Mouse (Mus musculus) stomach, postnatal 0 days (tissue): Measurements from ENCODE around the gene Klhl35. TPM values are rescaled to one million over a fixed set of nuclear protein-coding genes. Genes with fewer than 3 reads are reported as not detected.

Source experiments
- ATAC-seq: fragments of 200-750 bp; cut with Nextera tagmentation; 2 replicates; pipeline ENCODE4 v1.8.0; 2017; ENCODE audit not compliant: low FRiP score, low TSS enrichment
- DNase-seq: peaks from one replicate; pipeline ENCODE4 v3.0.0-alpha.2; 2016; ENCODE audit warnings: low spot score
- H3K27ac ChIP-seq: fragments of 300-500 bp; sonication (generic); replicated peaks from 2 replicates; pipeline ENCODE4 v1.5.1; 2014; ENCODE audit warnings: mild to moderate bottlenecking, control low read depth
- H3K27me3 ChIP-seq: fragments of 300-500 bp; sonication (generic); 2 replicates; pipeline ENCODE4 v1.6.1; 2014; ENCODE audit warnings: low read length; ENCODE audit not compliant: control insufficient read depth, insufficient read depth
- H3K36me3 ChIP-seq: fragments of 300-500 bp; sonication (generic); 2 replicates; pipeline ENCODE4 v1.6.1; 2014; ENCODE audit warnings: low read length, mixed read lengths; ENCODE audit not compliant: control insufficient read depth, insufficient read depth
- H3K4me1 ChIP-seq: fragments of 300-500 bp; sonication (generic); replicated peaks from 2 replicates; pipeline ENCODE4 v1.6.1; 2014; ENCODE audit warnings: antibody characterized with exemption; ENCODE audit not compliant: control insufficient read depth, insufficient read depth
- H3K4me2 ChIP-seq: fragments of 300-500 bp; sonication (generic); replicated peaks from 2 replicates; pipeline ENCODE4 v1.6.1; 2014; ENCODE audit warnings: low read depth, mild to moderate bottlenecking, control low read depth, moderate library complexity
- H3K4me3 ChIP-seq: fragments of 300-500 bp; sonication (generic); 2 replicates; pipeline ENCODE4 v1.5.1; 2014; ENCODE audit warnings: low read depth, low read length, control low read depth
- H3K9ac ChIP-seq: fragments of 300-500 bp; sonication (generic); 2 replicates; pipeline ENCODE4 v1.6.1; 2014; ENCODE audit warnings: mild to moderate bottlenecking, low read length, control low read depth, mixed read lengths
- H3K9me3 ChIP-seq: fragments of 300-500 bp; sonication (generic); 2 replicates; pipeline ENCODE4 v1.6.1; 2016; ENCODE audit warnings: low read length; ENCODE audit not compliant: control insufficient read depth
- CTCF ChIP-seq: IDR thresholded peaks from 2 replicates; pipeline ENCODE4 v1.5.1; 2016; ENCODE audit warnings: antibody characterized with exemption, low read depth, mild to moderate bottlenecking, moderate library complexity
- EP300 ChIP-seq: optimal IDR thresholded peaks from 2 replicates; pipeline ENCODE3; 2016; ENCODE audit warnings: antibody characterized with exemption
- WGBS: fragments of 180-500 bp; shearing (Covaris S2); extraction: QIAGEN DNeasy Blood & Tissue Kit; methylation state at CpG from one replicate; pipeline ENCODE4 v1.1.7; 2014; 5-methylcytosine and 5-hydroxymethylcytosine counted together
- polyA plus RNA-seq: library from polyadenylated mRNA; unstranded; fragments of >200 nt; fragmentation: Nextera tagmentation; extraction: Ambion mirVana; gene quantifications from 2 replicates; pipeline ENCODE4 v1.2.1, GENCODE M21; 2015

Gene Klhl35
- polyA plus RNA-seq, 1 experiment from 2014 or later = 0.97 TPM

DNA sequence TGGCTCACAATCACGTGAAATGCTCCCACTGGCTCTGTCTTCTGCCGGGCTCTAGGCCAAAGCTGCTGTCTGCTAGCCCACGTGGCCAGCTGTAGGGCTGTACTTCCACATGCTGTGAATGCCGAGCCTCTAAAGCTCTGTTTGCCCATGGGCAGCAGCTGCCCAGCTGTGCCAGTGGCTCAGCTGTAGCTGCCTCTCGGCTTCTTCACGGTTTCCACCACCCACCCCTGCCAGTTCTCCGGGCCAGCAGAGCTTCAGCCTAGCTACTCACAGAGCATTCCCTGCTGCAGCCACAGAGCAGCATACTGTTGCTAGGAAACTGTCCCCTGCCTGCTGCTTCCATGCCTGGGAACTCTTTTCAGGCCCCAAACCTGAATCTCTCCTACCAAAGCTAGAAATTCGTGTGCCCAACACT lies 44.3 kb downstream of the Klhl35 start:
- no peaks in the 10 kb centered on the region for H3K4me1 ChIP-seq
- ATAC-seq (no peak), DNase-seq (peak; percentile 19)
- no peak for TF ChIP-seq EP300
- no peak for TF ChIP-seq CTCF
- 0 out of 2 replicates have a peak, but pooled peaks cover 3% of the 10 kb centered on the region for H3K9me3 ChIP-seq
- H3K4me2 ChIP-seq = no peak overlapping the region
- no peaks in the 10 kb centered on the region for H3K36me3 ChIP-seq
- WGBS = 8% methylated on average over 8 of the region's 8 CpGs
- no peak overlapping the region for H3K4me3 ChIP-seq
- H3K27me3 ChIP-seq = no peaks in the 10 kb centered on the region
- H3K9ac ChIP-seq = no peak overlapping the region
- no peak overlapping the region for H3K27ac ChIP-seq

GRCm38 (mm10) chr7:99516092-99516813 lies 50.4 kb downstream of the Klhl35 start:
- Histone ChIP-seq H3K4me3 (no peak overlapping the region), H3K9ac (no peak overlapping the region), H3K27ac (no peak overlapping the region), H3K4me2 (no peak overlapping the region), H3K27me3 (no peaks in the 10 kb centered on the region), H3K4me1 (no peaks in the 10 kb centered on the region), H3K36me3 (no peaks in the 10 kb centered on the region), H3K9me3 (no peaks in the 10 kb centered on the region)
- WGBS = 72% methylated on average over 9 of the region's 9 CpGs
- no peak for DNase-seq
- no peak for TF ChIP-seq EP300
- TF ChIP-seq CTCF = no peak
- ATAC-seq = no peak; the same call in 1 of the 2 replicates

DNA sequence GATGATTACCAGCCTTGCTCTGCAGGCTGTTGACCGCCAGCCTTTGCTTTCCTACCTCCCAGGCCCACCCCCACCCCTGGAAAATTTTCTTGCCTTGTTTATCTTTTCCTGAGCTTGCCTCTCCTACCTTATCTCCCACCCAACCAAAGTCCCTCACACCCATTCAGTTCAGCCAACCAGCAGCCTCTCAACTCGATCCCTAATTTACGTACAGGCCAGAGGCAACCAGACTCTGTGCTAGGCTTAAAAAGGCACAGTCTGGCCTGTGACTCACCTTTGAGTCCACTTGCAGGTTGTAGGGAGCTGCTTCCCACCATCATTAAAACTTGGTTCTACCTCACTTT lies 51.0 kb downstream of the Klhl35 start:
- H3K4me1 ChIP-seq = no peaks in the 10 kb centered on the region
- WGBS = 59% methylated on average over 3 of the region's 3 CpGs

GRCm38 (mm10) chr7:99518954-99519644 lies 53.3 kb downstream of the Klhl35 start:
- ATAC-seq = peak; percentile 72
- DNase-seq = peak; percentile 69
- no peaks in the 10 kb centered on the region for H3K4me1 ChIP-seq
- H3K27me3 ChIP-seq = no peaks in the 10 kb centered on the region
- TF ChIP-seq EP300 = peak; percentile 59
- no peak for TF ChIP-seq CTCF
- no peak overlapping the region for H3K9ac ChIP-seq
- H3K36me3 ChIP-seq = no peaks in the 10 kb centered on the region
- H3K9me3 ChIP-seq = no peaks in the 10 kb centered on the region
- H3K4me3 ChIP-seq = no peak overlapping the region
- WGBS = 36% methylated on average over 4 of the region's 4 CpGs
- peak overlapping the region; percentile 42; the same call in 1 of the 2 replicates for H3K27ac ChIP-seq
- H3K4me2 ChIP-seq = no peak overlapping the region

More for the DNA sequence above, 51.0 kb downstream of the Klhl35 start:
- Histone ChIP-seq H3K36me3 (no peaks in the 10 kb centered on the region), H3K9me3 (no peaks in the 10 kb centered on the region), H3K27me3 (no peaks in the 10 kb centered on the region), H3K27ac (no peak overlapping the region), H3K4me2 (no peak overlapping the region), H3K4me3 (no peak overlapping the region), H3K9ac (no peak overlapping the region)
- TF ChIP-seq EP300 (no peak), CTCF (no peak)
- DNase-seq = peak; percentile 63
- ATAC-seq = peak; percentile 76

DNA sequence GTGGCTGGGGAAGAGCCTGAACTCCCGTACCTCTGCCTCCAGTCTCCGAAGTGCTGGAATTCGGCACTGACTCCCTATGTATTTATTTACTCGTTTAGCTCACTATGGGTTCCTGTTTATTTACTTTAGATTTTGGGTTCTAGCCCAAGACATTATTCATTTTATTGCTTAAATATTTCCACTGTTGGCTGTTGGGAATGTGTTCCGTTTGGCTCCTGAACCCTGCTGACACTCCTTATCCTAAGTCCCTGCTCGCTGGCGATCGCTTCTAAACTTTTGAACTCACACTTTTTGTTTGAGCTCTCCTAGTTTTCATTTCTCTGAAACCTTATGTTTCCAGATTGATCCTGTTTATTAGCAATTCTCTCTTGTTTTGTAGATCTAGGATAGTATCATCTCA lies 57.3 kb downstream of the Klhl35 start:
- DNase-seq (no peak), ATAC-seq (no peak)
- Histone ChIP-seq H3K27ac (no peak overlapping the region), H3K4me3 (no peak overlapping the region), H3K36me3 (no peaks in the 10 kb centered on the region), H3K4me2 (no peak overlapping the region), H3K9me3 (no peaks in the 10 kb centered on the region), H3K9ac (no peak overlapping the region), H3K27me3 (no peaks in the 10 kb centered on the region), H3K4me1 (no peaks in the 10 kb centered on the region)
- no peak for TF ChIP-seq EP300
- TF ChIP-seq CTCF = no peak
- WGBS = 41% methylated on average over 8 of the region's 8 CpGs

Other genes with a start within 250 kb of the Klhl35 start
- gene Mogat2, start 227.4 kb upstream of the Klhl35 start, polyA plus RNA-seq = 8.7 and 9.4 TPM in 2 replicates
- 8.7 and 9.1 TPM in 2 replicates for gene Map6, start 198.6 kb upstream of the Klhl35 start, polyA plus RNA-seq
- gene Serpinh1, start 112.8 kb upstream of the Klhl35 start, polyA plus RNA-seq = 331 and 433 TPM in 2 replicates
- 8.1 and 9.1 TPM in 2 replicates for gene Gdpd5, start 84.6 kb upstream of the Klhl35 start, polyA plus RNA-seq
- gene Rps3, start 17.7 kb downstream of the Klhl35 start, polyA plus RNA-seq = 688 and 733 TPM in 2 replicates
- 3.6 and 4.4 TPM in 2 replicates for gene Arrb1, start 69.5 kb downstream of the Klhl35 start, polyA plus RNA-seq
- 1.5 and 1.7 TPM in 2 replicates for gene Tpbgl, start 161.1 kb downstream of the Klhl35 start, polyA plus RNA-seq
- 2.1 and 2.2 TPM in 2 replicates for gene Slco2b1, start 245.3 kb downstream of the Klhl35 start, polyA plus RNA-seq